Mouse (Mus musculus) CH12.LX (cell line): ENCODE results near the gene Twist2.

Experiments used
- CHD1 ChIP-seq: IDR thresholded peaks from 2 replicates; pipeline ENCODE4 v1.6.1; 2012; ENCODE audit warnings: low read depth, low read length, improper control_type of control experiment, inconsistent platforms
- CTCF ChIP-seq, 2 experiments: IDR thresholded peaks in 1 of 2; conservative IDR thresholded peaks in 1 of 2; 2 replicates each; pipeline ENCODE4 v1.5.1; 2011 to 2012; ENCODE audit warnings: low read depth in 2 of 2, low read length in 2 of 2, improper control_type of control experiment in 1 of 2, inconsistent platforms in 1 of 2, mild to moderate bottlenecking in 1 of 2, moderate library complexity in 1 of 2
- MAFK ChIP-seq: IDR thresholded peaks from 2 replicates; pipeline ENCODE4 v1.6.1; 2011; ENCODE audit warnings: low read length, improper control_type of control experiment; ENCODE audit not compliant: insufficient replicate concordance
- MAX ChIP-seq: IDR thresholded peaks from 2 replicates; pipeline ENCODE4 v1.6.1; 2011; ENCODE audit warnings: low read length, improper control_type of control experiment
- POLR2A ChIP-seq: IDR thresholded peaks from 2 replicates; pipeline ENCODE4 v1.6.1; 2011; ENCODE audit warnings: low read depth, mild to moderate bottlenecking, improper control_type of control experiment, low read length
- TBP ChIP-seq: conservative IDR thresholded peaks from 2 replicates; pipeline ENCODE4 v1.6.1; 2011; ENCODE audit warnings: low read depth, low read length, improper control_type of control experiment
- ZC3H11A ChIP-seq: IDR thresholded peaks from 2 replicates; pipeline ENCODE4 v1.6.1; 2012; ENCODE audit warnings: low read depth, mild to moderate bottlenecking, inconsistent platforms, low read length, improper control_type of control experiment

- TF ChIP-seq TBP (no peak), POLR2A (no peak), CTCF (conservative IDR thresholded peaks at IDR 0.05 in 1 of 2, IDR thresholded peaks at IDR 0.05 in 1 of 2; ENCODE audit: low read depth in 2 of 2, low read length in 2 of 2) (no peak), ZC3H11A (no peak), CHD1 (no peak), MAX (no peak), MAFK (no peak)
Observed at GRCm38 (mm10) chr1:91878696-91879095, 77.4 kb downstream of the Twist2 start.
